8 mouse cellular contexts compared by ENCODE assay signal in the genomic region with DNA sequence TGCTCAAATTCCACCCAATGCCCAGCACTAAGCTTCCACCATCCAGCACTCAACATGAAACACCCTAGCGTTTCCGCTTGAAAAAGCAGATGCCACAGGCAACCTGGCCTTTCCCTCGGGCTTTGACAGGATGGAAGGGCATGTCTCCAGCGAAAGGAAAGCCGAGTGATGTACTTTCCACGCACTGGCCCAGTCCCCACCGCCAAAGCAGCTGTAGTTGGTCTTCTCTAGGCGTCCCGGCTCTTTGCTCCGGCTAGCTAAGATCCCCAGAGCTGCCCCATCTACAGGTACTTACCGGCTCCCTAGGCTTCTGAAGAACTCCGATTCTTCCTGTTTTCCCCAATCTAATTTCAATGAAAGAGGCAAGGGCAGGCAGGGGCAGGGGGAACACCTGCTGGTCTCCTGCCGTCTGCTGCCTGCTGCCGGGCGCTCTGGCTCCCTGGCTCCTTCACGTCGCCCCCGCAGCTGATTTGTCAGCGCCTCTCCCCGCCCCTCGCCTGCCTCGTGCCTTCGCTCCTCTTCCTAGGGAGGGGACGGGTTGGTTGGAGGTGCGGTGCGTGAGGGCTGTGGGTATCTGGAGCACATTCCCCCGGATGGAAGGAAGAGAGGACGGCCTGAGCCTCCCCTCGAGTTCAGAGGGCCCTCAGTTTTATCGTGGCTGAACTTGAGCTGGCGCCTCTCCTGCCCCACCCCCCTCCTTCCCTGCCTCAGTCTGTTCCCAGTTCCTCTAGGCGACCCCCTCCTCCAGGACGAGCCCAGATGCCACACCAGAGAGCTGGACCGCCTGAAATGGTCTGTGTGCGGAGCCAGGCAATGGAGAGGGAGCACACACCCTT. TPM values are rescaled to one million over a fixed set of nuclear protein-coding genes. Genes with fewer than 3 reads are reported as not detected.
DNase-seq lines count a peak whose midpoint lies in the region; ATAC-seq and TF ChIP-seq lines count a peak whose summit lies in the region.

No protein-coding gene starts in this region.

- intact Hi-C loops in heart, postnatal 14 days (cut with DNase I) = no loop called here

- H3K27ac ChIP-seq in embryonic facial prominence, embryonic 11.5 days (replicated peaks; ENCODE audit: low read depth, low read length) = no peak overlapping the region; the same call in 1 of the 2 replicates
- H3K27ac ChIP-seq in layer of hippocampus, adult 2 months = peak overlapping the region; percentile 98
- H3K27ac ChIP-seq in liver, postnatal 0 days (ENCODE audit: low read depth) = peak overlapping the region; percentile 92

- DNase-seq in ES-CJ7 (ENCODE audit: low read depth, low spot score) = peak; percentile 78
- peak; percentile 9 to 14 for DNase-seq in adrenal gland, postnatal 4 days (ENCODE audit: low spot score in 2 of 2)
- DNase-seq in embryonic facial prominence, embryonic 11.5 days (ENCODE audit: low spot score) = peak; percentile 73
- peak; percentile 16 to 18 for DNase-seq in heart, postnatal 14 days
- peak; percentile 83 to 86 for DNase-seq in layer of hippocampus, adult 2 months (ENCODE audit: low spot score in 2 of 2)
- DNase-seq in liver, postnatal 0 days = peak; percentile 81
- peak; percentile 11 for DNase-seq in ovary, postnatal 14 days (ENCODE audit: low spot score)
- DNase-seq in T-cell, adult 2 months (ENCODE audit: low spot score) = no peak

- TF ChIP-seq EP300 in liver, postnatal 0 days (IDR thresholded peaks at IDR 0.05; ENCODE audit: low read depth) = no peak

- H3K9ac ChIP-seq in embryonic facial prominence, embryonic 11.5 days (replicated peaks; ENCODE audit: low read length) = peak overlapping the region; percentile 62
- peak overlapping the region; percentile 68 for H3K9ac ChIP-seq in liver, postnatal 0 days (replicated peaks)

- WGBS in embryonic facial prominence, embryonic 11.5 days = under 1% methylated on average over 35 of the region's 35 CpGs
- under 1% methylated on average over 33 of the region's 35 CpGs for WGBS in liver, postnatal 0 days (ENCODE audit: insufficient replicate concordance)

- no peaks in the 10 kb centered on the region for H3K4me1 ChIP-seq in embryonic facial prominence, embryonic 11.5 days (ENCODE audit: control insufficient read depth, insufficient read depth, low read length)
- H3K4me1 ChIP-seq in liver, postnatal 0 days (ENCODE audit: insufficient read depth) = peaks cover 16% of the 10 kb centered on the region

- peak overlapping the region; percentile 87 for H3K4me2 ChIP-seq in embryonic facial prominence, embryonic 11.5 days (ENCODE audit: low read depth, low read length)
- peak overlapping the region; percentile 96 for H3K4me2 ChIP-seq in liver, postnatal 0 days (ENCODE audit: low read depth, low read length)

- H3K4me3 ChIP-seq in embryonic facial prominence, embryonic 11.5 days (ENCODE audit: low read depth, low read length) = peak overlapping the region; percentile 44
- peak overlapping the region; percentile 85 for H3K4me3 ChIP-seq in layer of hippocampus, adult 2 months
- peak overlapping the region; percentile 63 for H3K4me3 ChIP-seq in liver, postnatal 0 days (ENCODE audit: low read depth, low read length)

- 0 out of 2 replicates have a peak, but pooled peaks cover 2% of the 10 kb centered on the region for H3K27me3 ChIP-seq in embryonic facial prominence, embryonic 11.5 days (ENCODE audit: control insufficient read depth, insufficient read depth, low read length)
- H3K27me3 ChIP-seq in liver, postnatal 0 days (ENCODE audit: insufficient read depth, low read length) = 0 out of 2 replicates have a peak, but pooled peaks cover 13% of the 10 kb centered on the region

- no peaks in the 10 kb centered on the region for H3K9me3 ChIP-seq in embryonic facial prominence, embryonic 11.5 days (replicated peaks; ENCODE audit: control insufficient read depth, low read length)
- H3K9me3 ChIP-seq in liver, postnatal 0 days (ENCODE audit: low read length) = no peaks in the 10 kb centered on the region

- peak; percentile 88 for ATAC-seq in embryonic facial prominence, embryonic 11.5 days (replicated peaks; ENCODE audit: insufficient number of reproducible peaks, low FRiP score, low TSS enrichment, low read depth)
- peak; percentile 82 for ATAC-seq in liver, postnatal 0 days

- H3K36me3 ChIP-seq in embryonic facial prominence, embryonic 11.5 days (replicated peaks; ENCODE audit: control insufficient read depth, insufficient read depth, low read depth, low read length) = no peaks in the 10 kb centered on the region
- no peaks in the 10 kb centered on the region for H3K36me3 ChIP-seq in liver, postnatal 0 days (replicated peaks; ENCODE audit: insufficient read depth, low read length)

- no peak for TF ChIP-seq CTCF in layer of hippocampus, adult 2 months (conservative IDR thresholded peaks at IDR 0.05)
- no peak for TF ChIP-seq CTCF in liver, postnatal 0 days (IDR thresholded peaks at IDR 0.05; ENCODE audit: low read depth)

RNA-seq across cellular contexts. Expression of gene Snca, which starts 1.0 kb away (rescaled TPM):
- 10 to 100 TPM; 15.9 to 19.7 TPM for total RNA-seq in adrenal gland, postnatal 4 days (2021)
- 23.9 and 31.2 TPM in 2 replicates for polyA plus RNA-seq in embryonic facial prominence, embryonic 11.5 days (2014; fragmentation: Nextera tagmentation; extraction: Ambion mirVana)
- 10 to 100 TPM; 57.3 to 83.2 TPM for total RNA-seq in heart, postnatal 14 days (2021)
- 100 to 1,000 TPM; 473 to 525 TPM for total RNA-seq in layer of hippocampus, adult 2 months (2021)
- polyA plus RNA-seq in liver, postnatal 0 days (2015; fragmentation: Nextera tagmentation; extraction: Ambion mirVana) = 184 and 210 TPM in 2 replicates

Comparison
In these comparisons a context has a peak if more than half of its experiments do, and no peak if none do; other contexts are left out.
1. RNA of gene Snca, which starts 1.0 kb away (total RNA-seq): 473 to 525 TPM in layer of hippocampus, adult 2 months; 57.3 to 83.2 TPM in heart, postnatal 14 days and 15.9 to 19.7 TPM in adrenal gland, postnatal 4 days; every median in the first group is over 4 times any median in the second.
2. Peak in every context shown above with its lines, with median percentiles within 50 percentile points of each other: H3K4me3 ChIP-seq.